Mouse (Mus musculus) hindbrain, embryonic 13.5 days (tissue): ENCODE measurements around the gene Inha. TPM values are rescaled to one million over a fixed set of nuclear protein-coding genes. Genes with fewer than 3 reads are reported as not detected.
A peak's percentile ranks its signal among the peaks of the same experiment; 100 is the strongest.

ENCODE experiments used
- ATAC-seq: fragments of 200-750 bp; cut with Nextera tagmentation; 2 replicates; pipeline ENCODE4 v1.8.0; 2017; ENCODE audit warnings: moderate TSS enrichment; ENCODE audit not compliant: low FRiP score
- H3K27ac ChIP-seq: fragments of 300-500 bp; sonication (generic); 2 replicates; pipeline ENCODE4 v1.5.1; 2015; ENCODE audit warnings: inconsistent platforms, mild to moderate bottlenecking, moderate library complexity
- H3K27me3 ChIP-seq: fragments of 300-500 bp; sonication (generic); 2 replicates; pipeline ENCODE4 v1.6.1; 2015; ENCODE audit warnings: mild to moderate bottlenecking, inconsistent platforms
- H3K36me3 ChIP-seq: fragments of 300-500 bp; sonication (generic); 2 replicates; pipeline ENCODE4 v1.6.1; 2015; ENCODE audit warnings: mild to moderate bottlenecking, inconsistent platforms
- H3K4me1 ChIP-seq: fragments of 300-500 bp; sonication (generic); replicated peaks from 2 replicates; pipeline ENCODE4 v1.6.1; 2015; ENCODE audit warnings: inconsistent platforms
- H3K4me2 ChIP-seq: fragments of 300-500 bp; sonication (generic); 2 replicates; pipeline ENCODE4 v1.6.1; 2015; ENCODE audit warnings: inconsistent platforms, mild to moderate bottlenecking, moderate library complexity
- H3K4me3 ChIP-seq: fragments of 300-500 bp; sonication (generic); 2 replicates; pipeline ENCODE4 v1.5.1; 2015; ENCODE audit warnings: mild to moderate bottlenecking, inconsistent platforms
- H3K9ac ChIP-seq: fragments of 300-500 bp; sonication (generic); 2 replicates; pipeline ENCODE4 v1.6.1; 2015; ENCODE audit warnings: mild to moderate bottlenecking, inconsistent platforms
- H3K9me3 ChIP-seq: fragments of 300-500 bp; sonication (generic); 2 replicates; pipeline ENCODE4 v1.6.1; 2016; ENCODE audit warnings: inconsistent platforms
- WGBS: fragments of 180-500 bp; shearing (Covaris S2); methylation state at CpG from one replicate; pipeline ENCODE4 v1.1.7; 2015; 5-methylcytosine and 5-hydroxymethylcytosine counted together
- polyA plus RNA-seq: library from polyadenylated mRNA; unstranded; fragments of >200 nt; fragmentation: Nextera tagmentation; extraction: Ambion mirVana; gene quantifications from 2 replicates; pipeline ENCODE4 v1.2.1, GENCODE M21; 2015

Gene Inha
- polyA plus RNA-seq, 1 experiment from 2014 or later: 11.7 TPM

DNA sequence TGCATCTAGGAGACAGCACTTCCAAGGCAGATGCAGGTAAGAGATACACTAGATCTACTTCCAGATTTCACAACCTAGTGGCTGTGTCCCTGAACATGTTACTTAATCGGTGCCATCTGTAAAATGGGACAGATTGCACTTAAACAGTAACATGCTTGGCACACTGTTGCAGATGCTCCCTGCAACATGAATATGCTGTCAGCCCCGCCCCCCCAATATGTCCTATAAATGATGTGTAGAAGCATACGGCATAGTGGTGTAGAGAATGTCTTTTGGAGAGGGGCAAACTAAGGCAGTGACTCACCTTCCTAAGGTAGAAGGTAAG, 28.9 kb upstream of the Inha start:
- Histone ChIP-seq H3K9ac (peak overlapping the region; percentile 94), H3K4me3 (peak overlapping the region; percentile 90), H3K27ac (no peak overlapping the region; the same call in 1 of the 2 replicates), H3K4me1 (peaks cover 62% of the 10 kb centered on the region), H3K9me3 (no peaks in the 10 kb centered on the region), H3K36me3 (peaks cover 48% of the 10 kb centered on the region), H3K4me2 (peak overlapping the region; percentile 86), H3K27me3 (peaks cover 21% of the 10 kb centered on the region)
- no peak for ATAC-seq
- 48% methylated on average over 3 of the region's 3 CpGs for WGBS

DNA sequence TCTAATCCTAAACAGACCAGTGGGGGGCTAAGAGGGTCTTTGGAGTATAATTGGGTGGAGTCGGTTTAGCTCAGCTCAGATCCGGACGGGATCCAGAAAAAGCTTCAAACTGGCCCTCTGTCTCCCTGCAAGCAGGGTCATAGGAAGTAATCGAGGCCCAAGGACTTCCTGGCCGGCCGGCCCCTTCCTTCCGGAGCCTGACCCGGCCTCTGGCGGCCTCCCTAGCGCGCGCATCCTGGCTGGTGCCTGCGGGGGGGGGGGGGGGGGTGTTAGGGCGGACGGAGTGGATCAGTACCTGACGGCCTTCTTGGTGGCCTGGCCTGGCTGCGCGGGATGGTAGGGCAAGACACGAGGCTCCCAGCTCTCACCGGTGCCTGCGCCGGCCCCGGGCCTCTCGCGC, 28.4 kb upstream of the Inha start:
- H3K27ac ChIP-seq: peak overlapping the region; percentile 92
- peak overlapping the region; percentile 94 for H3K9ac ChIP-seq
- H3K36me3 ChIP-seq: peaks cover 48% of the 10 kb centered on the region
- peak overlapping the region; percentile 86 for H3K4me2 ChIP-seq
- peak overlapping the region; percentile 90 for H3K4me3 ChIP-seq
- WGBS: under 1% methylated on average over 20 of the region's 25 CpGs
- ATAC-seq: no peak
- H3K4me1 ChIP-seq: peaks cover 68% of the 10 kb centered on the region
- no peaks in the 10 kb centered on the region for H3K9me3 ChIP-seq
- peaks cover 27% of the 10 kb centered on the region for H3K27me3 ChIP-seq

GRCm38 (mm10) chr1:75478916-75479634, 27.8 kb upstream of the Inha start, which contains the start of the genes Chpf and Tmem198:
TSS of gene Chpf (minus strand) at chr1:75479307.
TSS of gene Tmem198 (plus strand) at chr1:75479532.
- peak within 1 kb of the TSS; percentile 94 for H3K9ac ChIP-seq
- H3K4me3 ChIP-seq: peak within 1 kb of the TSS; percentile 90
- peaks cover 48% of the 10 kb centered on the region for H3K36me3 ChIP-seq
- WGBS: under 1% methylated on average over 65 of the region's 76 CpGs
- peak; percentile 89 for ATAC-seq
- H3K27ac ChIP-seq: peak within 1 kb of the TSS; percentile 92
- peaks cover 68% of the 10 kb centered on the region for H3K4me1 ChIP-seq
- H3K27me3 ChIP-seq: peaks cover 32% of the 10 kb centered on the region
- H3K9me3 ChIP-seq: no peaks in the 10 kb centered on the region
- peak within 1 kb of the TSS; percentile 86 for H3K4me2 ChIP-seq

DNA sequence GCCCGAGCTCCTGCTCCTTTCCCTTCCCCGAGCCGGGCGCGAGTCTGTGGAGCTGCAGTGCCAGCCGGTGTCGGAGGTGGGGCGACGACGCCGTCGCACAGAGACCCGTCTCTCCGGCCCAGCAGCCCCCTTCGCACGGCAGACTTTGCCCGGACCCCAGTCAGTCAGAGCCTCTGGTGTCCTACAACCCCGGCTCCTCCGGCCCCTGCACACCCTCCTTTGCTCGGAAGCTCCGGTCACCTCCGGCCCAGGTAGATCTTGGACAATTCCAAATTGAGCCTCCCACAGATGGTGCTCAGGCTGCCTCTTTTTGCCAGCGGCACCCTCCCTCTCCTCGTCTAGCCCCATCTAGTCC, 27.3 kb upstream of the Inha start:
- no peak for ATAC-seq
- H3K4me1 ChIP-seq: peaks cover 64% of the 10 kb centered on the region
- H3K4me3 ChIP-seq: peak overlapping the region; percentile 90
- peak overlapping the region; percentile 94 for H3K9ac ChIP-seq
- peaks cover 38% of the 10 kb centered on the region for H3K27me3 ChIP-seq
- H3K4me2 ChIP-seq: peak overlapping the region; percentile 86
- no peaks in the 10 kb centered on the region for H3K9me3 ChIP-seq
- H3K27ac ChIP-seq: peak overlapping the region; percentile 92
- peaks cover 48% of the 10 kb centered on the region for H3K36me3 ChIP-seq
- 1% methylated on average over 10 of the region's 24 CpGs for WGBS

DNA sequence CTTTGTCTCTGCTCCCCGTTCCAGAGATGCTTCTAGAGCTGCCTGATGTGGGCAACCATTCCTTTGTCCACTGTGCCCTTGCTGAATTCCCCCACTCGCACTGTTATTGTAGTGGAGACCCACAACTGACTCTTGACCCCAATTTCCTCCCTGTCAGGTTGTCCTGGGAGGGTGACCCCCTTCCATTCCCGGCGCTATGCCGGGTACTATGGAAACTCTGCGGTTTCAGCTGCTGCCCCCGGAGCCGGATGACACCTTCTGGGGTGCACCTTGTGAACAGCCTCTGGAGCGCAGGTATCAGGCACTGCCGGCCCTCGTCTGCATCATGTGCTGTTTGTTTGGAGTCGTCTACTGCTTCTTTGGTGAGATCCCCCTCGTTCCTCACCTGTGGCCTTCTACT, 26.8 kb upstream of the Inha start:
- H3K27ac ChIP-seq: peak overlapping the region; percentile 92
- H3K9me3 ChIP-seq: no peaks in the 10 kb centered on the region
- peak overlapping the region; percentile 90 for H3K4me3 ChIP-seq
- ATAC-seq: no peak
- peaks cover 48% of the 10 kb centered on the region for H3K36me3 ChIP-seq
- 17% methylated on average over 13 of the region's 13 CpGs for WGBS
- peaks cover 42% of the 10 kb centered on the region for H3K27me3 ChIP-seq
- H3K9ac ChIP-seq: peak overlapping the region; percentile 94
- H3K4me1 ChIP-seq: peaks cover 61% of the 10 kb centered on the region
- peak overlapping the region; percentile 86 for H3K4me2 ChIP-seq

- Histone ChIP-seq H3K4me3 (peak overlapping the region; percentile 90), H3K4me2 (peak overlapping the region; percentile 86), H3K36me3 (peaks cover 48% of the 10 kb centered on the region), H3K27ac (no peak overlapping the region), H3K9ac (peak overlapping the region; percentile 94), H3K4me1 (peaks cover 61% of the 10 kb centered on the region), H3K9me3 (no peaks in the 10 kb centered on the region), H3K27me3 (peaks cover 49% of the 10 kb centered on the region)
- WGBS: 89% methylated on average over 7 of the region's 7 CpGs
- ATAC-seq: no peak
These were observed 26.1 kb upstream of the Inha start for GRCm38 (mm10) chr1:75480735-75481134.

GRCm38 (mm10) chr1:75486561-75486960, 20.3 kb upstream of the Inha start:
- 0 out of 2 replicates have a peak, but pooled peaks have one; percentile 9 for ATAC-seq
- Histone ChIP-seq H3K27me3 (peaks cover 98% of the 10 kb centered on the region), H3K27ac (no peak overlapping the region), H3K9ac (no peak overlapping the region; the same call in 1 of the 2 replicates), H3K4me2 (peak overlapping the region; percentile 86), H3K9me3 (no peaks in the 10 kb centered on the region), H3K4me3 (peak overlapping the region; percentile 49), H3K36me3 (peaks cover 63% of the 10 kb centered on the region), H3K4me1 (peaks cover 39% of the 10 kb centered on the region)
- 7% methylated on average over 24 of the region's 24 CpGs for WGBS

DNA sequence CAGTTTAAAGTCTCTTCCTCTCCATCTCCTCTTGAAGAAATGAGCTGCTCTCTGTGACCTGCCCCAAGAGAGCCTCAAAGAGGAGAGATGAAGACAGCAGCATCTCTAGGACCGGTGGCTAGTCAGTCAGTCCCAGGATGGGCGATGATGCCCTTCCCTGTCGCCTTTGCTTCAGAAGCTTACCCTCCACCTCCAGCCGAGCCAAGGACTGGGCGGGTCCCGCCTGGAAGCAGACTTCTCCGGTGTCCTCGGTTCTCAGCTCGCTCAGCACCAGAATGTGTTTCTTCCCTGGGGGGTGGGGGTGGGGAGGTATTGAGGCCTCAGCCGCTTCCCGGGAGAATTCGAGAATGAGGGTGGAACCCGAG, 19.9 kb upstream of the Inha start:
- ATAC-seq: peak; percentile 34; the same call in 1 of the 2 replicates
- Histone ChIP-seq H3K36me3 (peaks cover 63% of the 10 kb centered on the region), H3K4me1 (peaks cover 37% of the 10 kb centered on the region), H3K4me2 (peak overlapping the region; percentile 86), H3K27ac (no peak overlapping the region), H3K9ac (no peak overlapping the region; the same call in 1 of the 2 replicates), H3K9me3 (no peaks in the 10 kb centered on the region), H3K27me3 (peaks cover 100% of the 10 kb centered on the region), H3K4me3 (peak overlapping the region; percentile 49)
- under 1% methylated on average over 13 of the region's 13 CpGs for WGBS

DNA sequence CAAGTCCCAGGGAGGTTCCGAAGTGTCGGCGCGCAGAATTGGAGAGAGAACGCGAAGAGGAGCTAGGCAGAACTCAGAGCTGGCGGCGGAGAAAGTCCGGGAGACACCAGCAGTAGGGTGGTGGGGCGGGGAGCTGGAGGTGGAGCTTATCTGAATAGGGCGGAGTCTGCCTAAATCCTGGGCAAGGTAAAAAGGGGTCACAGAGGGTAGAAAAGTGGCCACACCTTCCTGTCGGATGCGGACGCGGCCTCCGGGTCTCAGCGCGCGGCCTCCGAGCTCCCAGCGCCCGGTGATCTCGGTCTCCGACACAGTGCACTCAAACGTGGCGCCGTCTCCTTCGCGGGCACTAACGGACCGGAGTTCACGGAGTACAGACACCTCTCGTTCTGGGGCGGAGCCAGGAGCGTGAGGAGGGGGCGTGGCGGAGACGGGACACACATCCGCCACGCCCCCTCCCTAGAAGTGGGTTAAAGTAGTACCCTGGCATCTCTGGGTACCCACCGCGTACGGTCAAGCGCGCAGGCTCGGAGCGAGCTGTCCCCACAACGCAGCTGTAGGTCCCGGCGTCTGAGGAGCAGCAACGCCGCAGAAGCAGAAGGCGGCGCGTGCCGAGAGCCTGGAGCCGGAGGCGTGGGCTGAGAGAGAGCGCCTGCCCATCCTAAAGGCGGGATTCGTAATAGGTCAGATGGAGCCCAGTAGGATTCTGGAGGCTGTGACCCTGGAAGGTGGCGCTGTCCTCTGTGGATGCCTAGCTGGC, 19.3 kb upstream of the Inha start:
- no peaks in the 10 kb centered on the region for H3K9me3 ChIP-seq
- H3K36me3 ChIP-seq: peaks cover 57% of the 10 kb centered on the region
- WGBS: under 1% methylated on average over 62 of the region's 62 CpGs
- peak; percentile 70 for ATAC-seq
- H3K27ac ChIP-seq: no peak overlapping the region
- peak overlapping the region; percentile 68 for H3K9ac ChIP-seq
- H3K4me1 ChIP-seq: peaks cover 31% of the 10 kb centered on the region
- peak overlapping the region; percentile 86 for H3K4me2 ChIP-seq
- H3K27me3 ChIP-seq: peaks cover 100% of the 10 kb centered on the region
- H3K4me3 ChIP-seq: peak overlapping the region; percentile 49

- Histone ChIP-seq H3K4me2 (no peak overlapping the region), H3K27me3 (peaks cover 76% of the 10 kb centered on the region), H3K36me3 (peaks cover 23% of the 10 kb centered on the region), H3K4me3 (no peak overlapping the region), H3K27ac (no peak overlapping the region), H3K4me1 (peaks cover 22% of the 10 kb centered on the region), H3K9me3 (no peaks in the 10 kb centered on the region), H3K9ac (no peak overlapping the region)
- 83% methylated on average over 34 of the region's 34 CpGs for WGBS
- ATAC-seq: no peak
These were observed 15.9 kb upstream of the Inha start for GRCm38 (mm10) chr1:75490785-75491551.

DNA sequence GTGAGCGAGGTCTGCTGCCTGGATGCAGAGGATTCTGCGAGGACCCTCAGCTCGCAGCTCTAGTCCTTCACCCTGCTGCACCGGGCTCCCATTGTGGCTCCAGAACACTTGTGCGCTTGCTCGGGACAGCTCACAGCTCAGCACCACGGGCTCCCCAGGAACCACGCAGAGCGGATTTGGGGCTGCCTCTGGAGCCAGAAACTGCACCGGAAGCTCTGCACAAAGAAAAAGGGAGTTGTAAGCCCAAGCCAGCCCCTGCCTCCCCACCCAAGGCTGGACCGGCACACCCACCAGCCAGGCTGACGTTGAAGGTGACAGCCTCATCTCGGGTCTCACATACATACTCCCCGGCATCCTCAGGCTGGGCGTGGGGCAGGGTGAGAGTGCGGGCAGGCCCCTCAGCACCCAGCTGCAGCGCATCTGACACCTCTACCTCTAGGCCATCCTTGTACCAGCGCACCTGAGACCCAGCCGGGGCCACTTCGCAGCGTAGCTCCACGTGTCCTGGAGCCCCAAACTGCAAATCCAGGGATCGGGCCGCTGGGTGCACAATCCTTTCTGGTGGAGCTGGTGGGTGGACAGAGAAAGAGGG, 14.2 kb upstream of the Inha start:
- 40% methylated on average over 24 of the region's 24 CpGs for WGBS
- peaks cover 59% of the 10 kb centered on the region for H3K27me3 ChIP-seq
- H3K9ac ChIP-seq: peak overlapping the region; percentile 46
- no peak for ATAC-seq
- H3K4me3 ChIP-seq: no peak overlapping the region
- H3K9me3 ChIP-seq: no peaks in the 10 kb centered on the region
- peaks cover 7% of the 10 kb centered on the region for H3K4me1 ChIP-seq
- no peak overlapping the region for H3K27ac ChIP-seq
- no peak overlapping the region for H3K4me2 ChIP-seq
- H3K36me3 ChIP-seq: peaks cover 34% of the 10 kb centered on the region
